Mouse (Mus musculus) left cerebral cortex, postnatal 10 days (tissue): ENCODE data around the gene Tbc1d21. TPM values are rescaled to one million over a fixed set of nuclear protein-coding genes. Genes with fewer than 3 reads are reported as not detected.

Experiments
- DNase-seq, 2 experiments: peaks; one replicate each; pipeline ENCODE4 v3.0.0; 2021 to 2022; ENCODE audit warnings: low spot score in 2 of 2, mixed read lengths in 1 of 2; ENCODE audit errors: extremely low spot score in 1 of 2
- intact Hi-C: fragments of 180-260 bp; cut with DNase I; formaldehyde crosslinking; loops from one replicate; pipeline ENCODE4 v1.15.1; 2025
- total RNA-seq, 2 experiments: library from RNA; stranded (reverse); gene quantifications; 2 replicates each; pipeline ENCODE4 v1.2.3; 2021

Tbc1d21 gene
- not detected for total RNA-seq

GRCm38 (mm10) chr9:58370355-58370754, at the start of gene Tbc1d21:
Gene Tbc1d21 (minus strand): TSS chr9:58370455.
- intact Hi-C loops, result no loop called here
- DNase-seq, result no peak

- intact Hi-C loops, result no loop called here
- no peak for DNase-seq
Measured at GRCm38 (mm10) chr9:58411556-58411955, 41.3 kb upstream of the Tbc1d21 start.

GRCm38 (mm10) chr9:58410057-58410735, 39.9 kb upstream of the Tbc1d21 start:
- intact Hi-C loops, result no loop called here
- peak; percentile 15 to 33 for DNase-seq

GRCm38 (mm10) chr9:58409247-58409646, 39.0 kb upstream of the Tbc1d21 start:
- intact Hi-C loops, result no loop called here
- DNase-seq, result peak in 1 of 2 experiments; percentile 37

GRCm38 (mm10) chr9:58404412-58404811, 34.2 kb upstream of the Tbc1d21 start:
- no peak for DNase-seq
- intact Hi-C loops, result no loop called here

GRCm38 (mm10) chr9:58401371-58402082, 31.3 kb upstream of the Tbc1d21 start:
- DNase-seq, result no peak
- intact Hi-C loops, result no loop called here

GRCm38 (mm10) chr9:58399609-58400008, 29.4 kb upstream of the Tbc1d21 start:
- no peak for DNase-seq
- intact Hi-C loops, result no loop called here

- intact Hi-C loops, result no loop called here
- DNase-seq, result no peak
Measured at GRCm38 (mm10) chr9:58394605-58395004, 24.4 kb upstream of the Tbc1d21 start.

GRCm38 (mm10) chr9:58393875-58394274, 23.6 kb upstream of the Tbc1d21 start:
- intact Hi-C loops, result no loop called here
- no peak for DNase-seq

GRCm38 (mm10) chr9:58388381-58388780, 18.1 kb upstream of the Tbc1d21 start:
- no peak for DNase-seq
- intact Hi-C loops, result no loop called here

GRCm38 (mm10) chr9:58378878-58379277, 8.6 kb upstream of the Tbc1d21 start:
- intact Hi-C loops, result no loop called here
- no peak for DNase-seq

- intact Hi-C loops, result no loop called here
- DNase-seq, result peak; percentile 30 to 37
Measured at GRCm38 (mm10) chr9:58373912-58374431, 3.7 kb upstream of the Tbc1d21 start.

- intact Hi-C loops, result no loop called here
Measured at GRCm38 (mm10) chr9:58371914-58372313, 1.7 kb upstream of the Tbc1d21 start.

GRCm38 (mm10) chr9:58369644-58370043, 611 bp downstream of the Tbc1d21 start:
- DNase-seq, result no peak
- intact Hi-C loops, result no loop called here

More at GRCm38 (mm10) chr9:58371914-58372313, 1.7 kb upstream of the Tbc1d21 start:
- DNase-seq, result no peak

GRCm38 (mm10) chr9:58364325-58364724, 5.9 kb downstream of the Tbc1d21 start:
- no peak for DNase-seq
- intact Hi-C loops, result no loop called here

- DNase-seq, result no peak
- intact Hi-C loops, result no loop called here
Measured at GRCm38 (mm10) chr9:58361956-58362355, 8.3 kb downstream of the Tbc1d21 start.

GRCm38 (mm10) chr9:58361373-58361772, 8.9 kb downstream of the Tbc1d21 start:
- no peak for DNase-seq
- intact Hi-C loops, result no loop called here

GRCm38 (mm10) chr9:58355262-58356050, 14.8 kb downstream of the Tbc1d21 start:
- intact Hi-C loops, result no loop called here
- DNase-seq, result no peak

- no peak for DNase-seq
- intact Hi-C loops, result no loop called here
Measured at GRCm38 (mm10) chr9:58354701-58355100, 15.6 kb downstream of the Tbc1d21 start.
